Comparison of ENCODE assay signal across 8 mouse cellular contexts in the genomic region with DNA sequence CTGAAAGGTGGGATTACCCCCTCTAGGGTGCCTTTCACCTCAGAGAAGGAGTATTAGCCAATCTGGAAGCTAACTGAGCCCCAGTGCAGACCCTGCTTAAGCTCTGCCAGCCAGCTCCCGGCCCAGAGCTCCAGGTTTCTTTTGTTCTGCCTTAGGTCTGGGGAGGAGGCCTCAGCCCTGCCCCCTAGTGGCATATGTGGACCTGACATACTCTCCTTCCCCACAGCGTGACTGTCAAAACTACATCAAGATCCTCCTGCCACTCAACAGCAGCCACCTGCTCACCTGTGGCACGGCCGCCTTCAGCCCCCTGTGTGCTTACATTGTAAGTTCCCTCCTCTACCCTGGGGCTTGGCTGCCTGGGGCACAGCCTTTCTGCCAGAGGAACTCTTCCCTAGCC. TPM values are rescaled to one million over a fixed set of nuclear protein-coding genes. Genes with fewer than 3 reads are reported as not detected.
DNase-seq lines count a peak whose midpoint lies in the region; ATAC-seq lines count a peak whose summit lies in the region.

No protein-coding gene starts in this region.

- H3K36me3 ChIP-seq in hindbrain, embryonic 10.5 days, result peaks cover 77% of the 10 kb centered on the region

- no peaks in the 10 kb centered on the region for H3K27me3 ChIP-seq in hindbrain, embryonic 10.5 days (ENCODE audit: insufficient read depth, poor library complexity, severe bottlenecking)

- peak; percentile 64 for DNase-seq in WW6 (ENCODE audit: low read depth, low spot score)
- DNase-seq in cerebellum, adult 9-11 months, result peak; percentile 67
- peak; percentile 77 for DNase-seq in hindbrain, embryonic 10.5 days (ENCODE audit: low spot score)
- DNase-seq in layer of hippocampus, postnatal 14 days (ENCODE audit: low spot score in 2 of 2), result peak; percentile 68 to 75
- DNase-seq in lung, postnatal 14 days, result peak; percentile 87
- DNase-seq in retina, postnatal 7 days (ENCODE audit: low read depth, low spot score), result peak; percentile 72
- DNase-seq in urinary bladder, postnatal 25 days (ENCODE audit: low spot score), result peak; percentile 80

- H3K9me3 ChIP-seq in hindbrain, embryonic 10.5 days, result no peaks in the 10 kb centered on the region

- no peak overlapping the region for H3K4me3 ChIP-seq in hindbrain, embryonic 10.5 days

- H3K27ac ChIP-seq in hindbrain, embryonic 10.5 days, result peak overlapping the region; percentile 88

- WGBS in hindbrain, embryonic 10.5 days, result 28% methylated on average over 4 of the region's 4 CpGs

- H3K4me1 ChIP-seq in hindbrain, embryonic 10.5 days (replicated peaks), result peaks cover 22% of the 10 kb centered on the region; the same call in 1 of the 2 replicates

- ATAC-seq in frontal cortex, adult (ENCODE audit: low TSS enrichment), result peak; percentile 83

RNA-seq across cellular contexts. Expression of gene Cib1, which starts 17.2 kb away (rescaled TPM):
- polyA plus RNA-seq in hindbrain, embryonic 10.5 days (2016; fragmentation: Nextera tagmentation; extraction: Ambion mirVana), result 74.8 and 79.6 TPM in 2 replicates
- 10 to 100 TPM; 28.1 to 28.8 TPM for total RNA-seq in layer of hippocampus, postnatal 14 days (2021)

RNA-seq across cellular contexts. Expression of gene Gdpgp1, which starts 17.3 kb away (rescaled TPM):
- 6.2 and 6.5 TPM in 2 replicates for polyA plus RNA-seq in hindbrain, embryonic 10.5 days (2016; fragmentation: Nextera tagmentation; extraction: Ambion mirVana)
- 1 to 10 TPM; 6.3 to 6.4 TPM for total RNA-seq in layer of hippocampus, postnatal 14 days (2021)

RNA-seq across cellular contexts. Expression of gene Sema4b, which starts 28.8 kb away (rescaled TPM):
- 14.0 and 17.5 TPM in 2 replicates for polyA plus RNA-seq in hindbrain, embryonic 10.5 days (2016; fragmentation: Nextera tagmentation; extraction: Ambion mirVana)
- total RNA-seq in layer of hippocampus, postnatal 14 days (2021), result 10 to 100 TPM; 25.2 to 25.7 TPM

RNA-seq across cellular contexts. Expression of gene Ttll13, which starts 30.8 kb away (rescaled TPM):
- 0.70 and 0.98 TPM in 2 replicates for polyA plus RNA-seq in hindbrain, embryonic 10.5 days (2016; fragmentation: Nextera tagmentation; extraction: Ambion mirVana)
- 1 to 10 TPM in 1 of 2 experiments, under 1 TPM in 1; 0.95 to 1.6 TPM for total RNA-seq in layer of hippocampus, postnatal 14 days (2021)

RNA-seq across cellular contexts. Expression of gene Ngrn, which starts 45.6 kb away (rescaled TPM):
- 40.4 and 47.4 TPM in 2 replicates for polyA plus RNA-seq in hindbrain, embryonic 10.5 days (2016; fragmentation: Nextera tagmentation; extraction: Ambion mirVana)
- total RNA-seq in layer of hippocampus, postnatal 14 days (2021), result 10 to 100 TPM; 38.9 to 39.3 TPM
